Mouse (Mus musculus): Measurements from ENCODE around the gene Abcb6. TPM values are rescaled to one million over a fixed set of nuclear protein-coding genes. Genes with fewer than 3 reads are reported as not detected.

Abcb6 gene
- polyA plus RNA-seq (2012): 10.0 and 12.6 TPM in 2 replicates

GRCm38 (mm10) chr1:75180105-75180590 is at the start of gene Abcb6:
Abcb6 (minus strand) TSS chr1:75180392.
- Histone ChIP-seq H3K4me3 (replicated peaks) (peak within 1 kb of the TSS; percentile 87), H3K4me1 (ENCODE audit: control insufficient read depth) (peaks cover 70% of the 10 kb centered on the region), H3K36me3 (ENCODE audit: control insufficient read depth) (peaks cover 89% of the 10 kb centered on the region), H3K9me3 (ENCODE audit: control insufficient read depth, low read length) (peaks cover 7% of the 10 kb centered on the region), H3K27me3 (ENCODE audit: control insufficient read depth) (no peaks in the 10 kb centered on the region; the same call in 1 of the 2 replicates)
- no peak for TF ChIP-seq TAL1 (IDR thresholded peaks at IDR 0.05; ENCODE audit: low read length)
- no peak for TF ChIP-seq GATA1 (IDR thresholded peaks at IDR 0.05; ENCODE audit: low read length)

- no peaks in the 10 kb centered on the region for H3K9me3 ChIP-seq (ENCODE audit: control insufficient read depth, low read length)
- no peaks in the 10 kb centered on the region for H3K27me3 ChIP-seq (ENCODE audit: control insufficient read depth)
- H3K4me3 ChIP-seq (replicated peaks): peak overlapping the region; percentile 37
- no peaks in the 10 kb centered on the region for H3K36me3 ChIP-seq (ENCODE audit: control insufficient read depth)
- TF ChIP-seq TAL1 (IDR thresholded peaks at IDR 0.05; ENCODE audit: low read length) (peak; percentile 50), GATA1 (IDR thresholded peaks at IDR 0.05; ENCODE audit: low read length) (no peak)
- H3K4me1 ChIP-seq (ENCODE audit: control insufficient read depth): peaks cover 84% of the 10 kb centered on the region
Observed at GRCm38 (mm10) chr1:75229158-75229557, 49.0 kb upstream of the Abcb6 start.

- H3K4me3 ChIP-seq (replicated peaks): no peak overlapping the region
- peaks cover 80% of the 10 kb centered on the region for H3K4me1 ChIP-seq (ENCODE audit: control insufficient read depth)
- TF ChIP-seq GATA1 (IDR thresholded peaks at IDR 0.05; ENCODE audit: low read length): no peak
- no peak for TF ChIP-seq TAL1 (IDR thresholded peaks at IDR 0.05; ENCODE audit: low read length)
- no peaks in the 10 kb centered on the region for H3K36me3 ChIP-seq (ENCODE audit: control insufficient read depth)
- H3K27me3 ChIP-seq (ENCODE audit: control insufficient read depth): peaks cover 3% of the 10 kb centered on the region; the same call in 1 of the 2 replicates
- H3K9me3 ChIP-seq (ENCODE audit: control insufficient read depth, low read length): no peaks in the 10 kb centered on the region
Observed at GRCm38 (mm10) chr1:75227653-75228052, 47.5 kb upstream of the Abcb6 start.

GRCm38 (mm10) chr1:75226138-75226537 is 45.9 kb upstream of the Abcb6 start:
- peaks cover 10% of the 10 kb centered on the region for H3K27me3 ChIP-seq (ENCODE audit: control insufficient read depth)
- TF ChIP-seq TAL1 (IDR thresholded peaks at IDR 0.05; ENCODE audit: low read length) (no peak), GATA1 (IDR thresholded peaks at IDR 0.05; ENCODE audit: low read length) (no peak)
- H3K4me3 ChIP-seq (replicated peaks): no peak overlapping the region
- H3K36me3 ChIP-seq (ENCODE audit: control insufficient read depth): no peaks in the 10 kb centered on the region
- H3K4me1 ChIP-seq (ENCODE audit: control insufficient read depth): peaks cover 67% of the 10 kb centered on the region
- H3K9me3 ChIP-seq (ENCODE audit: control insufficient read depth, low read length): no peaks in the 10 kb centered on the region

GRCm38 (mm10) chr1:75225473-75225872 is 45.3 kb upstream of the Abcb6 start:
- peaks cover 17% of the 10 kb centered on the region for H3K27me3 ChIP-seq (ENCODE audit: control insufficient read depth)
- TF ChIP-seq GATA1 (IDR thresholded peaks at IDR 0.05; ENCODE audit: low read length) (no peak), TAL1 (IDR thresholded peaks at IDR 0.05; ENCODE audit: low read length) (no peak)
- H3K4me1 ChIP-seq (ENCODE audit: control insufficient read depth): peaks cover 61% of the 10 kb centered on the region
- no peaks in the 10 kb centered on the region for H3K9me3 ChIP-seq (ENCODE audit: control insufficient read depth, low read length)
- no peaks in the 10 kb centered on the region for H3K36me3 ChIP-seq (ENCODE audit: control insufficient read depth)
- no peak overlapping the region for H3K4me3 ChIP-seq (replicated peaks)

GRCm38 (mm10) chr1:75223532-75223931 is 43.3 kb upstream of the Abcb6 start:
- H3K4me1 ChIP-seq (ENCODE audit: control insufficient read depth): peaks cover 55% of the 10 kb centered on the region
- H3K9me3 ChIP-seq (ENCODE audit: control insufficient read depth, low read length): no peaks in the 10 kb centered on the region; the same call in 1 of the 2 replicates
- TF ChIP-seq GATA1 (IDR thresholded peaks at IDR 0.05; ENCODE audit: low read length) (no peak), TAL1 (IDR thresholded peaks at IDR 0.05; ENCODE audit: low read length) (no peak)
- peaks cover 30% of the 10 kb centered on the region for H3K27me3 ChIP-seq (ENCODE audit: control insufficient read depth)
- H3K4me3 ChIP-seq (replicated peaks): no peak overlapping the region
- no peaks in the 10 kb centered on the region for H3K36me3 ChIP-seq (ENCODE audit: control insufficient read depth)

- peaks cover 30% of the 10 kb centered on the region for H3K27me3 ChIP-seq (ENCODE audit: control insufficient read depth)
- no peak overlapping the region for H3K4me3 ChIP-seq (replicated peaks)
- peaks cover 55% of the 10 kb centered on the region for H3K4me1 ChIP-seq (ENCODE audit: control insufficient read depth)
- no peaks in the 10 kb centered on the region; the same call in 1 of the 2 replicates for H3K9me3 ChIP-seq (ENCODE audit: control insufficient read depth, low read length)
- H3K36me3 ChIP-seq (ENCODE audit: control insufficient read depth): peaks cover 2% of the 10 kb centered on the region
- no peak for TF ChIP-seq GATA1 (IDR thresholded peaks at IDR 0.05; ENCODE audit: low read length)
- no peak for TF ChIP-seq TAL1 (IDR thresholded peaks at IDR 0.05; ENCODE audit: low read length)
Observed at GRCm38 (mm10) chr1:75222926-75223325, 42.7 kb upstream of the Abcb6 start.

- H3K27me3 ChIP-seq (ENCODE audit: control insufficient read depth): peaks cover 30% of the 10 kb centered on the region
- peaks cover 15% of the 10 kb centered on the region for H3K36me3 ChIP-seq (ENCODE audit: control insufficient read depth)
- H3K4me1 ChIP-seq (ENCODE audit: control insufficient read depth): peaks cover 55% of the 10 kb centered on the region
- H3K4me3 ChIP-seq (replicated peaks): no peak overlapping the region
- H3K9me3 ChIP-seq (ENCODE audit: control insufficient read depth, low read length): no peaks in the 10 kb centered on the region; the same call in 1 of the 2 replicates
- no peak for TF ChIP-seq GATA1 (IDR thresholded peaks at IDR 0.05; ENCODE audit: low read length)
- TF ChIP-seq TAL1 (IDR thresholded peaks at IDR 0.05; ENCODE audit: low read length): no peak
Observed at GRCm38 (mm10) chr1:75221538-75221937, 41.3 kb upstream of the Abcb6 start.

GRCm38 (mm10) chr1:75219531-75219930 is 39.3 kb upstream of the Abcb6 start, which contains the start of gene Tuba4a:
Tuba4a (minus strand) TSS chr1:75219865.
- Histone ChIP-seq H3K4me3 (replicated peaks) (peak within 1 kb of the TSS; percentile 85), H3K27me3 (ENCODE audit: control insufficient read depth) (peaks cover 30% of the 10 kb centered on the region), H3K9me3 (ENCODE audit: control insufficient read depth, low read length) (no peaks in the 10 kb centered on the region; the same call in 1 of the 2 replicates), H3K36me3 (ENCODE audit: control insufficient read depth) (peaks cover 36% of the 10 kb centered on the region), H3K4me1 (ENCODE audit: control insufficient read depth) (peaks cover 60% of the 10 kb centered on the region)
- TF ChIP-seq GATA1 (IDR thresholded peaks at IDR 0.05; ENCODE audit: low read length) (no peak), TAL1 (IDR thresholded peaks at IDR 0.05; ENCODE audit: low read length) (no peak)

Data from erythroblast, embryonic 14.5 days (primary cell).